Mouse (Mus musculus) kidney, embryonic 14.5 days (tissue): ENCODE data around the gene Olfm2. TPM values are rescaled to one million over a fixed set of nuclear protein-coding genes. Genes with fewer than 3 reads are reported as not detected.

Experiments used
- polyA plus RNA-seq: library from polyadenylated mRNA; unstranded; fragments of >200 nt; fragmentation: Nextera tagmentation; extraction: Ambion mirVana; gene quantifications from 2 replicates; pipeline ENCODE4 v1.2.1, GENCODE M21; 2014

Gene Olfm2
- polyA plus RNA-seq, 1 experiment from 2014 or later, result 5.1 TPM

Other genes with a start within 250 kb of the Olfm2 start
- 80.5 and 96.4 TPM in 2 replicates for gene Zfp266, start 224.9 kb downstream of the Olfm2 start, polyA plus RNA-seq
- 18.1 and 23.0 TPM in 2 replicates for gene Zfp846, start 165.1 kb downstream of the Olfm2 start, polyA plus RNA-seq
- gene Ubl5, start 103.5 kb downstream of the Olfm2 start, polyA plus RNA-seq, result 375 and 531 TPM in 2 replicates
- gene Fbxl12, start 101.6 kb downstream of the Olfm2 start, polyA plus RNA-seq, result 14.6 and 16.8 TPM in 2 replicates
- 57.9 and 70.0 TPM in 2 replicates for gene Pin1, start 94.3 kb downstream of the Olfm2 start, polyA plus RNA-seq
- 0.73 and 0.77 TPM in 2 replicates for gene Col5a3, start 68.7 kb upstream of the Olfm2 start, polyA plus RNA-seq
- not detected in 2 replicates for gene Rdh8, start 72.2 kb upstream of the Olfm2 start, polyA plus RNA-seq
- gene A230050P20Rik, start 122.3 kb upstream of the Olfm2 start, polyA plus RNA-seq, result 6.1 and 7.8 TPM in 2 replicates
- gene Angptl6, start 133.4 kb upstream of the Olfm2 start, polyA plus RNA-seq, result 2.0 and 2.2 TPM in 2 replicates
- gene Ppan, start 141.8 kb upstream of the Olfm2 start, polyA plus RNA-seq, result 82.3 and 90.0 TPM in 2 replicates
- 327 and 329 TPM in 2 replicates for gene Eif3g, start 152.3 kb upstream of the Olfm2 start, polyA plus RNA-seq
- gene Dnmt1, start 213.5 kb upstream of the Olfm2 start, polyA plus RNA-seq, result 71.8 and 87.1 TPM in 2 replicates
- gene S1pr2, start 230.4 kb upstream of the Olfm2 start, polyA plus RNA-seq, result 26.7 and 36.1 TPM in 2 replicates